Mouse (Mus musculus) G1E (cell line): ENCODE data around the gene Rcn3.

Experiments used
- CTCF ChIP-seq: IDR thresholded peaks from 2 replicates; pipeline ENCODE4 v1.5.1; 2012; ENCODE audit warnings: low read depth, low read length, inconsistent platforms, mixed read lengths
- GATA1 ChIP-seq: IDR thresholded peaks from 2 replicates; pipeline ENCODE4 v1.6.1; 2012; ENCODE audit warnings: borderline replicate concordance, low read length, inconsistent platforms, mixed read lengths
- GATA2 ChIP-seq: IDR thresholded peaks from 2 replicates; pipeline ENCODE4 v1.6.1; 2012; ENCODE audit warnings: low read depth, low read length, inconsistent platforms, borderline replicate concordance
- TAL1 ChIP-seq: conservative IDR thresholded peaks from 2 replicates; pipeline ENCODE4 v1.6.1; 2012; ENCODE audit warnings: low read depth, low read length, inconsistent platforms, mixed read lengths

GRCm38 (mm10) chr7:45123186-45123570 lies 31.2 kb upstream of the Rcn3 start:
- TF ChIP-seq CTCF (no peak), GATA2 (no peak), TAL1 (no peak), GATA1 (no peak)
